Mouse (Mus musculus): ENCODE measurements around the gene Psmb3.

GRCm38 (mm10) chr11:97739155-97739554 lies 36.0 kb downstream of the Psmb3 start:
- peak; percentile 10; the same call in 1 of the 2 replicates for TF ChIP-seq CTCF (IDR thresholded peaks at IDR 0.05; ENCODE audit: insufficient read depth, low read length)
- TF ChIP-seq POLR2A (IDR thresholded peaks at IDR 0.05; ENCODE audit: borderline replicate concordance, extremely low read depth, low read depth, low read length), result no peak

Data from lung, adult 2 months (tissue).